Mouse (Mus musculus) megakaryocyte, embryonic 14.5 days (primary cell): ENCODE measurements around the gene Tmem139.

Source experiments
- FLI1 ChIP-seq: IDR thresholded peaks from 2 replicates; pipeline ENCODE4 v1.6.1; 2012; ENCODE audit warnings: low read length, inconsistent platforms, mixed read lengths
- GATA1 ChIP-seq: IDR thresholded peaks from 3 replicates; pipeline ENCODE4 v1.6.1; 2012; ENCODE audit warnings: mixed read lengths, low read length, inconsistent platforms, borderline replicate concordance

DNA sequence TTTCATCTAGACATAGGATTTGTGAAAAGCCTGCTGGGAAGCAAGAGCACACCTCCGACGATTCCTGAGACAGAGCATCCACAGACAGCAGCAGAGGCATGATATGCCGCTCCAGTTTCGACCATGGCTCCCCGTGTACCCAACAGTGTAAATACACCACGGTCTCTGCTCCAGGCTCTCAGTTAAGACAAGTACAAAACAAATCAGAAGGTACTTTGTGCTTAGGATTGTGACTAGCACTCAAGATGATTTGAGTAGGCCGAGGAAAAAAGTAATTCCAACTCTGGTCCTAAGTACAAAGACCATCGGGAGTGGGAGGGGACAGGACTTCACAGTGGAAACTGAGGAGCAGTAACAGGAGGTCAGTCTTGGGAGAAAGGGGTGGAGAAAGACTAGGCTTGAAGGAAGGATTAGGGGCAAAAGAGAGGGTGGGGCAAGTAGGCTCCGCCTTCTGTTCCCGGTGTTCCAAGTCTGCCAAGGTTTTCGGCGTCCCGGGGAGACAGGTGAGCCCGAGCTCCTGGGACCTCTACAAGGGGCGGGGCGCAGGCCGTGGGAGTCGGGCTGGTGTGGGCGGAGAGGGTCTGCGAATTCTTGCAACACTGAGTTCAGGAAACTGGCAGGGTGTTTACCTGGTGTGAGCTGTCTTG, at the start of gene Tmem139:
- TF ChIP-seq GATA1 (no peak), FLI1 (no peak)
